Mouse (Mus musculus): ENCODE measurements around the gene Zfp566. TPM values are rescaled to one million over a fixed set of nuclear protein-coding genes. Genes with fewer than 3 reads are reported as not detected.
"Not testable (repeated sequence)": the region's sequence is repeated elsewhere in the genome, so short reads cannot be mapped to it uniquely, and the experiment has no call there.

Gene Zfp566
- 2.4 and 2.5 TPM in 2 replicates for polyA plus RNA-seq (2012; ENCODE audit: insufficient read depth, insufficient read length, missing spikeins)

GRCm38 (mm10) chr7:30090092-30090969 lies at the start of gene Zfp566, which contains the start of gene Gm26920:
TSS of gene Zfp566 (minus strand) at chr7:30090527.
TSS of gene Gm26920 (minus strand) at chr7:30090410.
- Histone ChIP-seq H3K4me1 (ENCODE audit: control insufficient read depth, insufficient read depth, insufficient read length, low read length) (peaks cover 3% of the 10 kb centered on the region; the same call in 1 of the 2 replicates), H3K27ac (replicated peaks; ENCODE audit: low read depth, low read length) (0 out of 2 replicates have a peak within 1 kb of the TSS, but pooled peaks have one; percentile 26)

GRCm38 (mm10) chr7:30136826-30137225 lies 46.5 kb upstream of the Zfp566 start:
- H3K4me1 ChIP-seq (ENCODE audit: control insufficient read depth, insufficient read depth, insufficient read length, low read length): no peaks in the 10 kb centered on the region
- H3K27ac ChIP-seq (replicated peaks; ENCODE audit: low read depth, low read length): no peak overlapping the region
- no peak overlapping the region for H3K4me3 ChIP-seq (ENCODE audit: insufficient read depth, low read depth, low read length)

More at GRCm38 (mm10) chr7:30090092-30090969, at the start of gene Zfp566, which contains the start of gene Gm26920:
- H3K4me3 ChIP-seq (ENCODE audit: insufficient read depth, low read depth, low read length): peak within 1 kb of the TSS; percentile 86

GRCm38 (mm10) chr7:30132396-30132795 lies 42.1 kb upstream of the Zfp566 start:
- no peaks in the 10 kb centered on the region for H3K4me1 ChIP-seq (ENCODE audit: control insufficient read depth, insufficient read depth, insufficient read length, low read length)
- H3K27ac ChIP-seq (replicated peaks; ENCODE audit: low read depth, low read length): no peak overlapping the region
- no peak overlapping the region for H3K4me3 ChIP-seq (ENCODE audit: insufficient read depth, low read depth, low read length)

- Histone ChIP-seq H3K4me1 (ENCODE audit: control insufficient read depth, insufficient read depth, insufficient read length, low read length) (no peaks in the 10 kb centered on the region), H3K4me3 (ENCODE audit: insufficient read depth, low read depth, low read length) (no peak overlapping the region), H3K27ac (replicated peaks; ENCODE audit: low read depth, low read length) (no peak overlapping the region)
Observed at GRCm38 (mm10) chr7:30129900-30130299, 39.6 kb upstream of the Zfp566 start.

- Histone ChIP-seq H3K4me1 (ENCODE audit: control insufficient read depth, insufficient read depth, insufficient read length, low read length) (no peaks in the 10 kb centered on the region), H3K27ac (replicated peaks; ENCODE audit: low read depth, low read length) (no peak overlapping the region), H3K4me3 (ENCODE audit: insufficient read depth, low read depth, low read length) (peak overlapping the region; percentile 70)
Observed at GRCm38 (mm10) chr7:30122188-30122530, 31.8 kb upstream of the Zfp566 start.

- Histone ChIP-seq H3K4me3 (ENCODE audit: insufficient read depth, low read depth, low read length) (peak within 1 kb of the TSS; percentile 70), H3K27ac (replicated peaks; ENCODE audit: low read depth, low read length) (0 out of 2 replicates have a peak within 1 kb of the TSS, but pooled peaks have one; percentile 3), H3K4me1 (ENCODE audit: control insufficient read depth, insufficient read depth, insufficient read length, low read length) (no peaks in the 10 kb centered on the region)
Observed at GRCm38 (mm10) chr7:30121308-30122187, 31.2 kb upstream of the Zfp566 start, which contains the start of gene Zfp382. TSS of gene Zfp382 (plus strand) at chr7:30121942.

- H3K27ac ChIP-seq (replicated peaks; ENCODE audit: low read depth, low read length); H3K4me1 ChIP-seq (ENCODE audit: control insufficient read depth, insufficient read depth, insufficient read length, low read length); H3K4me3 ChIP-seq (ENCODE audit: insufficient read depth, low read depth, low read length): not testable (repeated sequence)
Observed at GRCm38 (mm10) chr7:30117935-30118334, 27.6 kb upstream of the Zfp566 start.

- Histone ChIP-seq H3K4me3 (ENCODE audit: insufficient read depth, low read depth, low read length) (no peak overlapping the region), H3K27ac (replicated peaks; ENCODE audit: low read depth, low read length) (no peak overlapping the region), H3K4me1 (ENCODE audit: control insufficient read depth, insufficient read depth, insufficient read length, low read length) (no peaks in the 10 kb centered on the region)
Observed at GRCm38 (mm10) chr7:30116076-30116475, 25.7 kb upstream of the Zfp566 start.

- Histone ChIP-seq H3K4me1 (ENCODE audit: control insufficient read depth, insufficient read depth, insufficient read length, low read length) (peaks cover 2% of the 10 kb centered on the region; the same call in 1 of the 2 replicates), H3K27ac (replicated peaks; ENCODE audit: low read depth, low read length) (no peak overlapping the region), H3K4me3 (ENCODE audit: insufficient read depth, low read depth, low read length) (no peak overlapping the region)
Observed at GRCm38 (mm10) chr7:30099297-30099696, 9.0 kb upstream of the Zfp566 start.

- peak overlapping the region; percentile 71 for H3K4me3 ChIP-seq (ENCODE audit: insufficient read depth, low read depth, low read length)
- 0 out of 2 replicates have a peak overlapping the region, but pooled peaks have one; percentile 12 for H3K27ac ChIP-seq (replicated peaks; ENCODE audit: low read depth, low read length)
- peaks cover 2% of the 10 kb centered on the region; the same call in 1 of the 2 replicates for H3K4me1 ChIP-seq (ENCODE audit: control insufficient read depth, insufficient read depth, insufficient read length, low read length)
Observed at GRCm38 (mm10) chr7:30095551-30096125, 5.3 kb upstream of the Zfp566 start.

GRCm38 (mm10) chr7:30094646-30095429 lies 4.5 kb upstream of the Zfp566 start, which contains the start of gene Zfp260:
TSS of gene Zfp260 (plus strand) at chr7:30094777.
- Histone ChIP-seq H3K4me1 (ENCODE audit: control insufficient read depth, insufficient read depth, insufficient read length, low read length) (peaks cover 2% of the 10 kb centered on the region; the same call in 1 of the 2 replicates), H3K4me3 (ENCODE audit: insufficient read depth, low read depth, low read length) (peak within 1 kb of the TSS; percentile 71), H3K27ac (replicated peaks; ENCODE audit: low read depth, low read length) (peak within 1 kb of the TSS; percentile 98)

- no peak overlapping the region for H3K27ac ChIP-seq (replicated peaks; ENCODE audit: low read depth, low read length)
Observed at GRCm38 (mm10) chr7:30093918-30094415, 3.6 kb upstream of the Zfp566 start.

GRCm38 (mm10) chr7:30092666-30093065 lies 2.3 kb upstream of the Zfp566 start:
- H3K27ac ChIP-seq (replicated peaks; ENCODE audit: low read depth, low read length): no peak overlapping the region
- no peak overlapping the region for H3K4me3 ChIP-seq (ENCODE audit: insufficient read depth, low read depth, low read length)
- peaks cover 5% of the 10 kb centered on the region; the same call in 1 of the 2 replicates for H3K4me1 ChIP-seq (ENCODE audit: control insufficient read depth, insufficient read depth, insufficient read length, low read length)

More at GRCm38 (mm10) chr7:30093918-30094415, 3.6 kb upstream of the Zfp566 start:
- H3K4me3 ChIP-seq (ENCODE audit: insufficient read depth, low read depth, low read length): peak overlapping the region; percentile 28
- peaks cover 5% of the 10 kb centered on the region; the same call in 1 of the 2 replicates for H3K4me1 ChIP-seq (ENCODE audit: control insufficient read depth, insufficient read depth, insufficient read length, low read length)
